Mouse (Mus musculus) kidney, postnatal 0 days (tissue): ENCODE data around the gene Zfhx3. TPM values are rescaled to one million over a fixed set of nuclear protein-coding genes. Genes with fewer than 3 reads are reported as not detected.
A peak's percentile ranks its signal among the peaks of the same experiment; 100 is the strongest.

Source experiments
- ATAC-seq: fragments of 200-750 bp; cut with Nextera tagmentation; replicated peaks from 2 replicates; pipeline ENCODE4 v1.8.0; 2017; ENCODE audit warnings: low read depth, moderate number of reproducible peaks, moderate TSS enrichment, moderate library complexity; ENCODE audit not compliant: low FRiP score
- DNase-seq: peaks from one replicate; pipeline ENCODE4 v3.0.0-alpha.2; 2016; ENCODE audit warnings: low spot score
- H3K27ac ChIP-seq: fragments of 300-500 bp; sonication (generic); 2 replicates; pipeline ENCODE4 v1.5.1; 2014; ENCODE audit warnings: mild to moderate bottlenecking
- H3K27me3 ChIP-seq: fragments of 300-500 bp; sonication (generic); 2 replicates; pipeline ENCODE4 v1.6.1; 2014; ENCODE audit warnings: low read length, mixed read lengths; ENCODE audit not compliant: insufficient read depth
- H3K36me3 ChIP-seq: fragments of 300-500 bp; sonication (generic); 2 replicates; pipeline ENCODE4 v1.6.1; 2014; ENCODE audit warnings: low read length, mixed read lengths; ENCODE audit not compliant: insufficient read depth
- H3K4me1 ChIP-seq: fragments of 300-500 bp; sonication (generic); replicated peaks from 2 replicates; pipeline ENCODE4 v1.6.1; 2014; ENCODE audit warnings: antibody characterized with exemption, low read length, mixed read lengths; ENCODE audit not compliant: insufficient read depth
- H3K4me2 ChIP-seq: fragments of 300-500 bp; sonication (generic); 2 replicates; pipeline ENCODE4 v1.6.1; 2014; ENCODE audit warnings: mild to moderate bottlenecking, low read length, moderate library complexity, mixed read lengths
- H3K4me3 ChIP-seq: fragments of 300-500 bp; sonication (generic); replicated peaks from 2 replicates; pipeline ENCODE4 v1.5.1; 2014; ENCODE audit warnings: low read depth, low read length
- H3K9ac ChIP-seq: fragments of 300-500 bp; sonication (generic); 2 replicates; pipeline ENCODE4 v1.6.1; 2014; ENCODE audit warnings: low read depth, low read length
- H3K9me3 ChIP-seq: fragments of 300-500 bp; sonication (generic); replicated peaks from 2 replicates; pipeline ENCODE4 v1.6.1; 2016; ENCODE audit warnings: low read length, inconsistent platforms, mixed read lengths
- CTCF ChIP-seq: IDR thresholded peaks from 2 replicates; pipeline ENCODE4 v1.5.1; 2016; ENCODE audit warnings: antibody characterized with exemption, low read depth, mild to moderate bottlenecking, moderate library complexity
- WGBS: fragments of 180-500 bp; shearing (Covaris S2); extraction: QIAGEN DNeasy Blood & Tissue Kit; methylation state at CpG from one replicate; pipeline ENCODE4 v1.1.7; 2014; 5-methylcytosine and 5-hydroxymethylcytosine counted together
- polyA plus RNA-seq: library from polyadenylated mRNA; unstranded; fragments of >200 nt; fragmentation: Nextera tagmentation; extraction: Ambion mirVana; gene quantifications from 2 replicates; pipeline ENCODE4 v1.2.1, GENCODE M21; 2015

Zfhx3 gene
- polyA plus RNA-seq, 1 experiment from 2014 or later: 5.0 TPM

DNA sequence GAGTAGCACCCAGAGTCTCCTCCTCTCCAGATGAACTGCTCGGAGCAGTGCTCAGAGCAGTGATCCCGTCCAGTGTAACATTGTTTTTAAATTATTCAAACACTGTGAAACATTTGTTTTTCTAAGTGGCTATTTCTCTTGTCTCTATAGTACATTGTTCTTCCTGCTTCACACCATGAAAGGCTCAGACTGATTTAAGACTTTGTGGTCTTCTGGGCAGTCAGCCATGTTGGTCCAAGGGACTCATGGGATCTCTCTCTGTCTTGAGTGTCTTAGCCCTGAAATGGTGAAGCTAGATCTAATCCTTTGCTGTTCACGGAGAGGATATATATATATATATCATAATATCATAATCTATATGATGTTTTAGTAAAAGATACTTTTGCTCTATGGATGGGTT is 480.1 kb downstream of the Zfhx3 start:
- Histone ChIP-seq H3K9ac (no peak overlapping the region), H3K4me1 (no peaks in the 10 kb centered on the region), H3K36me3 (no peaks in the 10 kb centered on the region), H3K27ac (no peak overlapping the region), H3K4me2 (no peak overlapping the region), H3K9me3 (no peaks in the 10 kb centered on the region), H3K27me3 (no peaks in the 10 kb centered on the region), H3K4me3 (no peak overlapping the region)
- DNase-seq (peak; percentile 54), ATAC-seq (no peak)
- TF ChIP-seq CTCF: no peak
- 52% methylated on average over 3 of the region's 3 CpGs for WGBS

- Histone ChIP-seq H3K9me3 (no peaks in the 10 kb centered on the region), H3K4me1 (no peaks in the 10 kb centered on the region), H3K4me3 (no peak overlapping the region), H3K27ac (no peak overlapping the region), H3K4me2 (no peak overlapping the region), H3K9ac (no peak overlapping the region), H3K27me3 (no peaks in the 10 kb centered on the region), H3K36me3 (no peaks in the 10 kb centered on the region)
- no peak for TF ChIP-seq CTCF
- 64% methylated on average over 8 of the region's 8 CpGs for WGBS
- ATAC-seq (no peak), DNase-seq (no peak)
Measured at GRCm38 (mm10) chr8:108424337-108424736, 481.9 kb downstream of the Zfhx3 start.

GRCm38 (mm10) chr8:108433321-108433720 is 490.9 kb downstream of the Zfhx3 start:
- Histone ChIP-seq H3K9ac (no peak overlapping the region), H3K4me3 (no peak overlapping the region), H3K4me2 (no peak overlapping the region), H3K27ac (no peak overlapping the region), H3K9me3 (no peaks in the 10 kb centered on the region), H3K36me3 (no peaks in the 10 kb centered on the region), H3K27me3 (no peaks in the 10 kb centered on the region), H3K4me1 (no peaks in the 10 kb centered on the region)
- ATAC-seq (no peak), DNase-seq (no peak)
- 31% methylated on average over 5 of the region's 5 CpGs for WGBS
- no peak for TF ChIP-seq CTCF

DNA sequence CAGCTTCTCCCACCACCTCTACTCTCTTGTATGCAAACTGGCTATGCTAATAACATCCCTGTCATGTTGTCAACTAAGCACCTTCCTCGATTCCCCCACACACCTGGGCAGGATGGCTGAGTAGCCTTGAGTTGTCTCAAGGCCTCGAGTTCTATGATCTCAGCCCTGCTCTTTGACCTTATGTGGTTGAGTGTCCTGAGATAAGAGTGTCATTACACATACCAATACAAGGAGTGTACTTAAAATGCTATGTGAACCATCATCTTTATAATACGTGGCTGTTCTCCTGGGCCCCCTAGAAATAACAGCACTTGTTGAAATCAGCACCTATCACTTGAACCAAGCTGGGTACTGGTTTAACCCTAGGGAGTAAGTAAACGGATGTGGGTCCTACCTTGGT is 492.1 kb downstream of the Zfhx3 start:
- Histone ChIP-seq H3K9me3 (no peaks in the 10 kb centered on the region), H3K9ac (no peak overlapping the region), H3K27ac (no peak overlapping the region), H3K4me3 (no peak overlapping the region), H3K27me3 (no peaks in the 10 kb centered on the region), H3K4me2 (no peak overlapping the region), H3K36me3 (no peaks in the 10 kb centered on the region), H3K4me1 (no peaks in the 10 kb centered on the region; the same call in 1 of the 2 replicates)
- WGBS: 70% methylated on average over 4 of the region's 4 CpGs
- no peak for ATAC-seq
- no peak for TF ChIP-seq CTCF
- no peak for DNase-seq

- H3K4me1 ChIP-seq: no peaks in the 10 kb centered on the region; the same call in 1 of the 2 replicates
- ATAC-seq (no peak), DNase-seq (no peak)
- no peak overlapping the region for H3K9ac ChIP-seq
- 53% methylated on average over 12 of the region's 12 CpGs for WGBS
- no peak overlapping the region for H3K4me3 ChIP-seq
- no peak for TF ChIP-seq CTCF
- no peak overlapping the region for H3K27ac ChIP-seq
- no peaks in the 10 kb centered on the region for H3K9me3 ChIP-seq
- no peak overlapping the region for H3K4me2 ChIP-seq
- H3K27me3 ChIP-seq: no peaks in the 10 kb centered on the region
- no peaks in the 10 kb centered on the region for H3K36me3 ChIP-seq
Measured at GRCm38 (mm10) chr8:108436336-108436735, 493.9 kb downstream of the Zfhx3 start.

DNA sequence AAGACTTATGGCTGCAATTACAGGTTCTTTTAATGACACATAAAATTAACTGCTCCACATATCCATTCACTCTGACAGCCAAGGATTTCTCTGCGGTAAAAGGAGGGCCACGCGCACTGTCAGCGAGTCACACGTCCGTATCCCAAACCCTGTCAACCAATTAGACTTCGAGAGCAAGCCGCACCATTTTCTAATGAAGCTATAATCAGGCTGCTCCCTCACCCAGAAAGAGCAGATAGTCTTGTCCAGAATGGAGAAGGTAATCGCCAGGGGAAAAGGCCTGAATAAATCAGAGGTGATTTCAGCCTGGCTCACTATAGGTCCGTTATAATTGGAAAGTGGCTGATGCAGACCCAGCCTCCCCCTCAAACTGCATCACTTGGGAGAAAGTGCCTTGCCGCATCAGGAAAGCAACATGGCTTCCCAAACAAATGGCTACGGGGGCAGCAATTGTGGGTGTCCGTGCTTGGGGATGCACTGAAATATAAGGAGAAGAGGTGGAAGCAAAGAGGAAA is 494.9 kb downstream of the Zfhx3 start:
- ATAC-seq (no peak), DNase-seq (no peak)
- Histone ChIP-seq H3K36me3 (no peaks in the 10 kb centered on the region), H3K27me3 (no peaks in the 10 kb centered on the region), H3K4me2 (no peak overlapping the region), H3K9ac (no peak overlapping the region), H3K9me3 (no peaks in the 10 kb centered on the region), H3K4me1 (no peaks in the 10 kb centered on the region; the same call in 1 of the 2 replicates), H3K4me3 (no peak overlapping the region), H3K27ac (no peak overlapping the region)
- TF ChIP-seq CTCF: no peak
- WGBS: 65% methylated on average over 13 of the region's 13 CpGs

- Histone ChIP-seq H3K9ac (no peak overlapping the region), H3K4me1 (no peaks in the 10 kb centered on the region; the same call in 1 of the 2 replicates), H3K4me3 (no peak overlapping the region), H3K36me3 (no peaks in the 10 kb centered on the region), H3K9me3 (no peaks in the 10 kb centered on the region), H3K27me3 (no peaks in the 10 kb centered on the region), H3K27ac (no peak overlapping the region), H3K4me2 (no peak overlapping the region)
- TF ChIP-seq CTCF: no peak
- 65% methylated on average over 3 of the region's 3 CpGs for WGBS
- no peak for ATAC-seq
- DNase-seq: no peak
Measured at GRCm38 (mm10) chr8:108440476-108440875, 498.0 kb downstream of the Zfhx3 start.
